Mouse (Mus musculus) limb, embryonic 14.5 days (tissue): ENCODE results near the gene Zc3h10. TPM values are rescaled to one million over a fixed set of nuclear protein-coding genes. Genes with fewer than 3 reads are reported as not detected.
A peak's percentile ranks its signal among the peaks of the same experiment; 100 is the strongest.
"Not testable (repeated sequence)": the region's sequence is repeated elsewhere in the genome, so short reads cannot be mapped to it uniquely, and the experiment has no call there.

Experiments used
- ATAC-seq: fragments of 200-750 bp; cut with Nextera tagmentation; 2 replicates; pipeline ENCODE4 v1.8.0; 2017; ENCODE audit warnings: low read depth, moderate number of reproducible peaks, moderate TSS enrichment; ENCODE audit not compliant: low FRiP score
- DNase-seq: peaks from one replicate; pipeline ENCODE4 v3.0.0-alpha.2; 2015; ENCODE audit warnings: low spot score
- H3K27ac ChIP-seq: fragments of 300-500 bp; sonication (generic); replicated peaks from 2 replicates; pipeline ENCODE4 v1.5.1; 2014; ENCODE audit warnings: low read depth, mild to moderate bottlenecking, low read length, moderate library complexity, mixed read lengths
- H3K27me3 ChIP-seq: fragments of 300-500 bp; sonication (generic); 2 replicates; pipeline ENCODE4 v1.6.1; 2014; ENCODE audit warnings: low read length, mixed read lengths; ENCODE audit not compliant: control insufficient read depth, insufficient read depth
- H3K36me3 ChIP-seq: fragments of 300-500 bp; sonication (generic); 2 replicates; pipeline ENCODE4 v1.6.1; 2014; ENCODE audit warnings: mild to moderate bottlenecking, low read length, moderate library complexity, mixed read lengths; ENCODE audit not compliant: control insufficient read depth, insufficient read depth
- H3K4me1 ChIP-seq: fragments of 300-500 bp; sonication (generic); 2 replicates; pipeline ENCODE4 v1.6.1; 2014; ENCODE audit warnings: antibody characterized with exemption, low read length, mixed read lengths; ENCODE audit not compliant: control insufficient read depth, insufficient read depth
- H3K4me2 ChIP-seq: fragments of 300-500 bp; sonication (generic); replicated peaks from 2 replicates; pipeline ENCODE4 v1.6.1; 2014; ENCODE audit warnings: low read depth, mild to moderate bottlenecking, low read length, moderate library complexity; ENCODE audit not compliant: severe bottlenecking
- H3K4me3 ChIP-seq: fragments of 300-500 bp; sonication (generic); replicated peaks from 2 replicates; pipeline ENCODE4 v1.5.1; 2014; ENCODE audit warnings: low read length
- H3K9ac ChIP-seq: fragments of 300-500 bp; sonication (generic); 2 replicates; pipeline ENCODE4 v1.6.1; 2014; ENCODE audit warnings: mild to moderate bottlenecking, low read depth, low read length, moderate library complexity; ENCODE audit not compliant: severe bottlenecking
- H3K9me3 ChIP-seq: fragments of 300-500 bp; sonication (generic); 2 replicates; pipeline ENCODE4 v1.6.1; 2016; ENCODE audit warnings: low read length; ENCODE audit not compliant: control insufficient read depth
- POLR2A ChIP-seq: fragments of 200-500 bp; IDR thresholded peaks from 2 replicates; pipeline ENCODE4 v1.8.0; 2012; ENCODE audit warnings: inconsistent platforms, mild to moderate bottlenecking, moderate library complexity, borderline replicate concordance; ENCODE audit not compliant: insufficient read depth, insufficient read length; ENCODE audit errors: extremely low read depth
- WGBS: fragments of 180-500 bp; shearing (Covaris S2); extraction: QIAGEN DNeasy Blood & Tissue Kit; methylation state at CpG from one replicate; pipeline ENCODE4 v1.1.7; 2014; 5-methylcytosine and 5-hydroxymethylcytosine counted together
- microRNA-seq: library from miRNA; unstranded; fragments of <30 nt; microRNA quantifications from one replicate; pipeline ENCODE4, GENCODE M21; 2016
- polyA plus RNA-seq, 2 experiments: library from polyadenylated mRNA; depleted of rRNA in 1 of 2; stranded (reverse) in 1 of 2; unstranded in 1 of 2; fragments of >200 nt; fragmentation: Nextera tagmentation in 1 of 2; extraction: Ambion mirVana in 1 of 2; gene quantifications; 2 replicates each; pipeline versions ENCODE4 v1.2.1 to v1.2.3; 2012 to 2014

Zc3h10 gene
- polyA plus RNA-seq, 2 experiments: 14.5 to 15.2 TPM

DNA sequence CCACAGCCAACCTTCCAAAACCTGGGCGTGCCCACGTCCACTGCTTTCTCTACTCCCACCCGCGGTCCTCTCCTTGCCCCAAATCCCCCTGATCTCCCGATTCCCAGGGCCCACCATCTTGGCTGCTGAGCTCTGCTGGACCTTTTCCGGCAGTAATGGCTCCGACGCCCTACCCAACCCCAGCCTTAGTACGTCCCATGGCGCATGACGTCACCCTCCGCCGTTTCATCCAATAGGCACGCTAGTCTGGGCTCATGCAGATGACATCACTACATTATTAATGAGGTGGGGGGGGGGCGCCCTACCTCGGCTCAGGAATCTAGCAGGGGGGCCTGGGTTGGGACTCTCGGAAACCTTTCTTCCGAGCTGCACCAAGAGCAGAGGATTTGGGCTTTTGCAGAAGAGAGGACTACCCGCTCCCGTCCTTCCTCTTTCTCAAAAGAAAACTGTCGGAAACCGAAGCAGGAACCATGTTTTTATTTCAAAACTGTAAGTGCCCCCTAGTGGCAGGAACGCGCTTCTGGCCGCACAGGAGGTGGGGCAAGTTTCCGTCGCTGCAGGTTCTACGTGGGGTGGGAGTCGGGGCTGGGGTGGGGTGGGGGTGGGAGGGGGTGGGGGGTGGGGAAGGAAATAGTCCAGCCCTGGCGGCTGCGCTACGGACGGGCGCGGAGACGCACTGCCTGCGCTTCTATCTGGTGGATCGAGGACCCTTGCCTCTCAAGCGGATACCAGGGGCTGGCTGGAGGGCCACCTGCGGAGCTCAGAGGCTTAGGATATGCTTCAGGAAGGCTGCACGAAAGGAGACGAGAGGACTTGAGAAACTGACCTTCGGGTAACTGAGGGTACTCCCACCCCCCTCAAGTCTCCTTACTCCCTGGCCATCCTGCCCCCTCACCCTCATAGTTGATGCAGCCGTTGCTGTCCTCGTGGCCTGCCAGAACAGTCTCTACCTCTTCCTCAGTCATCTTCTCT is 53.6 kb downstream of the Zc3h10 start, which contains the start of gene Myl6:
Gene Myl6 (minus strand): TSS at position 451 of the 972 bp plus-strand sequence.
- H3K27me3 ChIP-seq: no peaks in the 10 kb centered on the region
- H3K36me3 ChIP-seq: peaks cover 29% of the 10 kb centered on the region
- DNase-seq (peak; percentile 100), ATAC-seq (peak; percentile 93)
- peak within 1 kb of the TSS; percentile 97 for H3K27ac ChIP-seq
- peak; percentile 84; the same call in 1 of the 2 replicates for TF ChIP-seq POLR2A
- peak within 1 kb of the TSS; percentile 76 for H3K9ac ChIP-seq
- peak within 1 kb of the TSS; percentile 66 for H3K4me2 ChIP-seq
- peaks cover 20% of the 10 kb centered on the region for H3K4me1 ChIP-seq
- H3K9me3 ChIP-seq: no peaks in the 10 kb centered on the region
- H3K4me3 ChIP-seq: peak within 1 kb of the TSS; percentile 79
- under 1% methylated on average over 40 of the region's 45 CpGs for WGBS

DNA sequence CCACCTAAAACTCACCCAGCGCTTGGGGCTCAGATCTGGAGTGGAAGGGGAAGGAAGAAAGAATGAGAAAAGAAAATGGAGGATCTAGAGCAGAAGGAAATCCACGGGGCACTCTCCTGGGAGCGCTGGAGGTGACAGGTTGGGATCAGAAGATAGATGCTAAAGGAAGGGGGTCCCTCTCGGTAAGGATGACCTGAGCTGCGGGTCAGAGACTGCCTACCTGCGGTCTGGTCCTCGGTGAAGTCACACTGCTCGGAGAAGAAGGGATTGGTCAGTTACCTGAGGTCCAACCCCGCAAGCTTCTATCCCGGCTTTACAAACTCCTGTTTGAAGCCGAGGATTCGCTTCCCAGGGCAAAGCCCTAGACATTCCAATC is 54.3 kb downstream of the Zc3h10 start:
- Histone ChIP-seq H3K27ac (peak overlapping the region; percentile 97), H3K9ac (peak overlapping the region; percentile 76), H3K4me3 (peak overlapping the region; percentile 79), H3K4me1 (peaks cover 19% of the 10 kb centered on the region), H3K36me3 (peaks cover 36% of the 10 kb centered on the region), H3K4me2 (peak overlapping the region; percentile 66), H3K27me3 (no peaks in the 10 kb centered on the region), H3K9me3 (no peaks in the 10 kb centered on the region)
- DNase-seq (peak; percentile 20), ATAC-seq (peak; percentile 8)
- TF ChIP-seq POLR2A: no peak
- 0% methylated on average over 12 of the region's 12 CpGs for WGBS

GRCm38 (mm10) chr10:128492633-128493311 is 54.8 kb downstream of the Zc3h10 start:
- ATAC-seq (peak; percentile 25), DNase-seq (peak; percentile 77)
- H3K9ac ChIP-seq: peak overlapping the region; percentile 76
- no peaks in the 10 kb centered on the region for H3K27me3 ChIP-seq
- peak overlapping the region; percentile 66 for H3K4me2 ChIP-seq
- peak overlapping the region; percentile 79 for H3K4me3 ChIP-seq
- H3K9me3 ChIP-seq: no peaks in the 10 kb centered on the region
- 19% methylated on average over 12 of the region's 12 CpGs for WGBS
- peaks cover 41% of the 10 kb centered on the region for H3K36me3 ChIP-seq
- H3K27ac ChIP-seq: peak overlapping the region; percentile 97
- no peak for TF ChIP-seq POLR2A
- H3K4me1 ChIP-seq: peaks cover 17% of the 10 kb centered on the region

- not testable (repeated sequence) for H3K9me3 ChIP-seq, ATAC-seq, H3K27me3 ChIP-seq, DNase-seq
- peak overlapping the region; percentile 79 for H3K4me3 ChIP-seq
- H3K27ac ChIP-seq: peak overlapping the region; percentile 97; the same call in 1 of the 2 replicates
- H3K9ac ChIP-seq: peak overlapping the region; percentile 76
- H3K4me2 ChIP-seq: peak overlapping the region; percentile 66
- H3K36me3 ChIP-seq: peaks cover 49% of the 10 kb centered on the region
- WGBS: 72% methylated on average over 8 of the region's 8 CpGs
- peaks cover 17% of the 10 kb centered on the region for H3K4me1 ChIP-seq
These were observed 55.5 kb downstream of the Zc3h10 start for GRCm38 (mm10) chr10:128492051-128492450.

Small RNA genes lying within 50 kb of the gene (microRNA-seq; reads per million reads assigned to microRNA genes)
- gene Gm47275 (not detected), gene Mir6916 (not detected), gene Mir6917 (not detected)

Other genes starting within 250 kb of the Zc3h10 start
- 0.18 and 0.31 TPM in 2 replicates for gene Il23a, start 249.0 kb downstream of the Zc3h10 start, polyA plus RNA-seq (2012; rRNA removed)
- 0.28 TPM in 1 of 2 replicates, not detected in the other for gene Il23a, start 249.0 kb downstream of the Zc3h10 start, polyA plus RNA-seq (2014; fragmentation: Nextera tagmentation; extraction: Ambion mirVana)
- gene Pan2, start 244.4 kb downstream of the Zc3h10 start, polyA plus RNA-seq (2012; rRNA removed): 49.7 and 58.0 TPM in 2 replicates
- 26.6 and 31.1 TPM in 2 replicates for gene Pan2, start 244.4 kb downstream of the Zc3h10 start, polyA plus RNA-seq (2014; fragmentation: Nextera tagmentation; extraction: Ambion mirVana)
- 129 and 169 TPM in 2 replicates for gene Cnpy2, start 225.3 kb downstream of the Zc3h10 start, polyA plus RNA-seq (2012; rRNA removed)
- 378 and 387 TPM in 2 replicates for gene Cnpy2, start 225.3 kb downstream of the Zc3h10 start, polyA plus RNA-seq (2014; fragmentation: Nextera tagmentation; extraction: Ambion mirVana)
- gene Cs, start 210.0 kb downstream of the Zc3h10 start, polyA plus RNA-seq (2012; rRNA removed): 131 and 149 TPM in 2 replicates
- gene Cs, start 210.0 kb downstream of the Zc3h10 start, polyA plus RNA-seq (2014; fragmentation: Nextera tagmentation; extraction: Ambion mirVana): 173 and 174 TPM in 2 replicates
- gene Coq10a, start 178.8 kb downstream of the Zc3h10 start, polyA plus RNA-seq (2012; rRNA removed): 38.9 and 43.5 TPM in 2 replicates
- gene Coq10a, start 178.8 kb downstream of the Zc3h10 start, polyA plus RNA-seq (2014; fragmentation: Nextera tagmentation; extraction: Ambion mirVana): 19.4 and 21.5 TPM in 2 replicates
- gene Ankrd52, start 170.7 kb downstream of the Zc3h10 start, polyA plus RNA-seq (2012; rRNA removed): 50.7 and 59.8 TPM in 2 replicates
- gene Ankrd52, start 170.7 kb downstream of the Zc3h10 start, polyA plus RNA-seq (2014; fragmentation: Nextera tagmentation; extraction: Ambion mirVana): 11.3 and 11.9 TPM in 2 replicates
- 0.39 and 0.55 TPM in 2 replicates for gene Slc39a5, start 146.5 kb downstream of the Zc3h10 start, polyA plus RNA-seq (2012; rRNA removed)
- 0.14 TPM in 1 of 2 replicates, not detected in the other for gene Slc39a5, start 146.5 kb downstream of the Zc3h10 start, polyA plus RNA-seq (2014; fragmentation: Nextera tagmentation; extraction: Ambion mirVana)
- 38.9 and 42.3 TPM in 2 replicates for gene Nabp2, start 136.3 kb downstream of the Zc3h10 start, polyA plus RNA-seq (2012; rRNA removed)
- 68.6 and 71.9 TPM in 2 replicates for gene Nabp2, start 136.3 kb downstream of the Zc3h10 start, polyA plus RNA-seq (2014; fragmentation: Nextera tagmentation; extraction: Ambion mirVana)
- 37.0 and 38.1 TPM in 2 replicates for gene Rnf41, start 136.1 kb downstream of the Zc3h10 start, polyA plus RNA-seq (2012; rRNA removed)
- gene Rnf41, start 136.1 kb downstream of the Zc3h10 start, polyA plus RNA-seq (2014; fragmentation: Nextera tagmentation; extraction: Ambion mirVana): 35.7 and 36.1 TPM in 2 replicates
- 216 and 219 TPM in 2 replicates for gene Smarcc2, start 88.5 kb downstream of the Zc3h10 start, polyA plus RNA-seq (2012; rRNA removed)
- gene Smarcc2, start 88.5 kb downstream of the Zc3h10 start, polyA plus RNA-seq (2014; fragmentation: Nextera tagmentation; extraction: Ambion mirVana): 98.0 and 110 TPM in 2 replicates
- 1,142 and 1,623 TPM in 2 replicates for gene Myl6, start 53.6 kb downstream of the Zc3h10 start, polyA plus RNA-seq (2012; rRNA removed)
- gene Myl6, start 53.6 kb downstream of the Zc3h10 start, polyA plus RNA-seq (2014; fragmentation: Nextera tagmentation; extraction: Ambion mirVana): 1,081 and 1,105 TPM in 2 replicates
- gene Myl6b, start 49.1 kb downstream of the Zc3h10 start, polyA plus RNA-seq (2012; rRNA removed): 54.9 and 56.7 TPM in 2 replicates
- gene Myl6b, start 49.1 kb downstream of the Zc3h10 start, polyA plus RNA-seq (2014; fragmentation: Nextera tagmentation; extraction: Ambion mirVana): 6.1 and 6.6 TPM in 2 replicates
- 51.3 and 59.6 TPM in 2 replicates for gene Esyt1, start 21.9 kb downstream of the Zc3h10 start, polyA plus RNA-seq (2012; rRNA removed)
- gene Esyt1, start 21.9 kb downstream of the Zc3h10 start, polyA plus RNA-seq (2014; fragmentation: Nextera tagmentation; extraction: Ambion mirVana): 35.8 and 37.9 TPM in 2 replicates
- 2,621 and 3,931 TPM in 2 replicates for gene Rpl41, start 1.5 kb upstream of the Zc3h10 start, polyA plus RNA-seq (2012; rRNA removed)
- 4,572 and 4,920 TPM in 2 replicates for gene Rpl41, start 1.5 kb upstream of the Zc3h10 start, polyA plus RNA-seq (2014; fragmentation: Nextera tagmentation; extraction: Ambion mirVana)
- 111 and 186 TPM in 2 replicates for gene Pa2g4, start 18.2 kb upstream of the Zc3h10 start, polyA plus RNA-seq (2012; rRNA removed)
- 207 and 210 TPM in 2 replicates for gene Pa2g4, start 18.2 kb upstream of the Zc3h10 start, polyA plus RNA-seq (2014; fragmentation: Nextera tagmentation; extraction: Ambion mirVana)
- gene Erbb3, start 41.9 kb upstream of the Zc3h10 start, polyA plus RNA-seq (2012; rRNA removed): 17.5 and 18.2 TPM in 2 replicates
- gene Erbb3, start 41.9 kb upstream of the Zc3h10 start, polyA plus RNA-seq (2014; fragmentation: Nextera tagmentation; extraction: Ambion mirVana): 19.6 and 21.1 TPM in 2 replicates
- gene Rps26, start 79.0 kb upstream of the Zc3h10 start, polyA plus RNA-seq (2012; rRNA removed): 1,619 and 1,662 TPM in 2 replicates
- 1,135 and 1,177 TPM in 2 replicates for gene Rps26, start 79.0 kb upstream of the Zc3h10 start, polyA plus RNA-seq (2014; fragmentation: Nextera tagmentation; extraction: Ambion mirVana)
- gene Ikzf4, start 98.2 kb upstream of the Zc3h10 start, polyA plus RNA-seq (2012; rRNA removed): 8.0 and 10.3 TPM in 2 replicates
- 4.6 and 5.2 TPM in 2 replicates for gene Ikzf4, start 98.2 kb upstream of the Zc3h10 start, polyA plus RNA-seq (2014; fragmentation: Nextera tagmentation; extraction: Ambion mirVana)
- gene Suox, start 126.3 kb upstream of the Zc3h10 start, polyA plus RNA-seq (2012; rRNA removed): 17.0 and 17.7 TPM in 2 replicates
- gene Suox, start 126.3 kb upstream of the Zc3h10 start, polyA plus RNA-seq (2014; fragmentation: Nextera tagmentation; extraction: Ambion mirVana): 13.1 and 16.3 TPM in 2 replicates
- gene Rab5b, start 148.5 kb upstream of the Zc3h10 start, polyA plus RNA-seq (2012; rRNA removed): 88.3 and 96.3 TPM in 2 replicates
- 78.8 and 86.9 TPM in 2 replicates for gene Rab5b, start 148.5 kb upstream of the Zc3h10 start, polyA plus RNA-seq (2014; fragmentation: Nextera tagmentation; extraction: Ambion mirVana)
- gene Pmel, start 156.4 kb upstream of the Zc3h10 start, polyA plus RNA-seq (2012; rRNA removed): 3.7 and 3.8 TPM in 2 replicates
- 4.6 and 5.5 TPM in 2 replicates for gene Pmel, start 156.4 kb upstream of the Zc3h10 start, polyA plus RNA-seq (2014; fragmentation: Nextera tagmentation; extraction: Ambion mirVana)
- 132 and 148 TPM in 2 replicates for gene Cdk2, start 157.3 kb upstream of the Zc3h10 start, polyA plus RNA-seq (2012; rRNA removed)
- 106 and 115 TPM in 2 replicates for gene Cdk2, start 157.3 kb upstream of the Zc3h10 start, polyA plus RNA-seq (2014; fragmentation: Nextera tagmentation; extraction: Ambion mirVana)
- 23.0 and 26.6 TPM in 2 replicates for gene Dgka, start 197.1 kb upstream of the Zc3h10 start, polyA plus RNA-seq (2012; rRNA removed)
- gene Dgka, start 197.1 kb upstream of the Zc3h10 start, polyA plus RNA-seq (2014; fragmentation: Nextera tagmentation; extraction: Ambion mirVana): 18.4 and 19.9 TPM in 2 replicates
- gene Pym1, start 200.1 kb upstream of the Zc3h10 start, polyA plus RNA-seq (2012; rRNA removed): 49.9 and 60.3 TPM in 2 replicates
- gene Pym1, start 200.1 kb upstream of the Zc3h10 start, polyA plus RNA-seq (2014; fragmentation: Nextera tagmentation; extraction: Ambion mirVana): 36.0 and 36.8 TPM in 2 replicates
- 1.4 TPM in 2 replicates for gene Mmp19, start 243.1 kb upstream of the Zc3h10 start, polyA plus RNA-seq (2012; rRNA removed)
- 0.86 and 1.1 TPM in 2 replicates for gene Mmp19, start 243.1 kb upstream of the Zc3h10 start, polyA plus RNA-seq (2014; fragmentation: Nextera tagmentation; extraction: Ambion mirVana)